Mouse (Mus musculus) heart, adult 2 months (tissue): Measurements from ENCODE around the gene Slc22a15.

Experiments used
- CTCF ChIP-seq: fragments of 200-600 bp; IDR thresholded peaks from 2 replicates; pipeline ENCODE4 v1.8.1; 2022; ENCODE audit warnings: antibody characterized with exemption, mild to moderate bottlenecking, moderate library complexity
- EP300 ChIP-seq: fragments of 200-500 bp; IDR thresholded peaks from 2 replicates; pipeline ENCODE4 v1.6.1; 2011; ENCODE audit warnings: low read depth, low read length, control low read depth; ENCODE audit not compliant: insufficient read depth
- POLR2A ChIP-seq: fragments of 200-500 bp; IDR thresholded peaks from 2 replicates; pipeline ENCODE4 v1.6.1; 2011; ENCODE audit warnings: mild to moderate bottlenecking, low read depth, low read length, control low read depth; ENCODE audit not compliant: insufficient read depth

DNA sequence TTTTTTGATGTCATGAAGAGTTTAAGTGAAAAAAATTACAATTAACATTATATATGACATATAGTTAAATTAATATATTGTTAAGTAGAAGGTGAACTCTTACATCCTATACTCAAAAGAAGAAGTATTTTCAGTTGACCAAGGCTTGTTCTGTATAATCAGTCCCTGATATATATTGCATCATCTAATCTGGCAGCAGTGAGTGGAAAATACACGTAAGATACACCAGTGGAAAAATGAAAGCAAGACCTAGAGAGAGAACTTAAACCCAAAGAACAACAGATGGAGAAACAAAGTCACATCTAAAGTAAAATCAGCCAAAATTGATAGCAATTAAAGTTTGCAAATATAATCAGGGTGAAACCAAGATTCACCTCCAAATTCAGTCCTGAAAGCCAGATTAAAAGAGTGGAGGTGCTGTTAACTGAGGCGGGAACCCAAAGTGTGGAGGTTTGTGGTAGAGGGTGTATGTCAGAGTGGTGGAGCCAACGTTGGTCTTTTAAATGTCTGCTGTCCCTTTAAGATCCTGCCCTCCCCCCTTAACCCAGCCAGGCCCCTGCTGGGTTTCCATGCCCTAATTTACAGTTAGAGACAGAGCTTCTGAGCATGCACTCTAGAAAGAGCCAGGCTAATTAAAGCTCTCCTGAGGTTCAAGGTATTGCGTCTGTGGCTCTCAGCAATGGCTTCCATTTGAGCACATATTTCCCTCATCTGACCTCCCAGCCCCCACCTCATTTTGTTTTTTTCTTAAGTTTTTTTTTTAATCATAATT is 5.0 kb upstream of the Slc22a15 start:
- TF ChIP-seq CTCF (no peak), POLR2A (no peak), EP300 (no peak)
